Comparison of ENCODE assay signal across 22 mouse cellular contexts in genomic region chr15:5187116-5187515, GRCm38 (mm10). TPM values are rescaled to one million over a fixed set of nuclear protein-coding genes. Genes with fewer than 3 reads are reported as not detected.
DNase-seq lines count a peak whose midpoint lies in the region; ATAC-seq and TF ChIP-seq lines count a peak whose summit lies in the region.
"Had no signal": no experiment of that assay in that cellular context is flagged by ENCODE, and none has a peak within 500 bp of the region (broad histone marks: within the 10 kb centered on the region; RNA-seq: fewer than 3 reads in every experiment).

No protein-coding gene starts in this region.

- peaks cover 26% of the 10 kb centered on the region for H3K4me1 ChIP-seq in hindbrain, embryonic 15.5 days (replicated peaks)
- H3K4me1 ChIP-seq in hindbrain, embryonic 11.5 days (replicated peaks; ENCODE audit: control insufficient read depth, insufficient read depth, low read length) = no peaks in the 10 kb centered on the region

- no peaks in the 10 kb centered on the region for H3K27me3 ChIP-seq in hindbrain, embryonic 15.5 days
- H3K27me3 ChIP-seq in hindbrain, embryonic 11.5 days (ENCODE audit: control insufficient read depth, insufficient read depth, low read length) = no peaks in the 10 kb centered on the region
- no peaks in the 10 kb centered on the region for H3K27me3 ChIP-seq in myocyte (ENCODE audit: control insufficient read depth, insufficient read depth, insufficient read length)
- H3K27me3 ChIP-seq: forebrain, embryonic 13.5 days; heart, embryonic 15.5 days had no signal

- peaks cover 8% of the 10 kb centered on the region for H3K36me3 ChIP-seq in hindbrain, embryonic 15.5 days
- H3K36me3 ChIP-seq in hindbrain, embryonic 11.5 days (ENCODE audit: control insufficient read depth, insufficient read depth, low read length) = no peaks in the 10 kb centered on the region
- H3K36me3 ChIP-seq in myocyte (ENCODE audit: control insufficient read depth, insufficient read depth) = peaks cover 17% of the 10 kb centered on the region

- H3K79me2 ChIP-seq in myocyte (ENCODE audit: control insufficient read depth, insufficient read depth) = peaks cover 25% of the 10 kb centered on the region

- WGBS in hindbrain, embryonic 15.5 days = 65% methylated on average over 4 of the region's 4 CpGs
- WGBS in hindbrain, embryonic 11.5 days = 70% methylated on average over 3 of the region's 4 CpGs

- no peak for DNase-seq in hindbrain, embryonic 11.5 days (ENCODE audit: low spot score)
- DNase-seq in 416B (ENCODE audit: low read depth) (peak; percentile 44), MN1 (ENCODE audit: low spot score) (no peak)
- peak; percentile 34 for DNase-seq in CD4-positive helper T cell, adult 2 months (ENCODE audit: low read depth, low spot score)
- DNase-seq in left cerebral cortex, adult 18-20 months (ENCODE audit: low spot score in 2 of 2) = no peak
- DNase-seq: adrenal gland, postnatal 14 days; B cell, adult 2 months; cerebellum, adult 18-20 months; cerebellum, adult 9-11 months; cerebellum, postnatal 36 days; gastrocnemius, postnatal 10 days; heart, adult 2 months; heart, postnatal 14 days had no signal

- no peak overlapping the region for H3K9ac ChIP-seq in hindbrain, embryonic 15.5 days
- H3K9ac ChIP-seq in hindbrain, embryonic 11.5 days (ENCODE audit: low read depth, low read length) = no peak overlapping the region
- H3K9ac ChIP-seq: heart, embryonic 15.5 days had no signal

- no peak for ATAC-seq in hindbrain, embryonic 15.5 days (ENCODE audit: low FRiP score, low read depth)
- no peak for ATAC-seq in hindbrain, embryonic 11.5 days (ENCODE audit: low FRiP score)
- ATAC-seq: forebrain, embryonic 13.5 days; inflammation-experienced regulatory T-cells, adult 6 months; intestine, postnatal 0 days had no signal

- H3K4me2 ChIP-seq in hindbrain, embryonic 15.5 days = peak overlapping the region; percentile 81; the same call in 1 of the 2 replicates
- no peak overlapping the region for H3K4me2 ChIP-seq in hindbrain, embryonic 11.5 days (replicated peaks; ENCODE audit: low read depth, low read length)
- H3K4me2 ChIP-seq in myocyte (ENCODE audit: low read depth) = peak overlapping the region; percentile 87

- no peak overlapping the region for H3K4me3 ChIP-seq in hindbrain, embryonic 15.5 days
- H3K4me3 ChIP-seq in hindbrain, embryonic 11.5 days (ENCODE audit: low read depth, low read length) = no peak overlapping the region
- peak overlapping the region; percentile 56 for H3K4me3 ChIP-seq in myocyte

- H3K27ac ChIP-seq in hindbrain, embryonic 15.5 days (replicated peaks) = no peak overlapping the region
- no peak overlapping the region for H3K27ac ChIP-seq in hindbrain, embryonic 11.5 days (ENCODE audit: low read depth, low read length)
- H3K27ac ChIP-seq: embryonic facial prominence, embryonic 10.5 days; forebrain, embryonic 13.5 days; heart, embryonic 15.5 days; hindbrain, embryonic 14.5 days had no signal

- H3ac ChIP-seq in myocyte (ENCODE audit: control insufficient read depth, insufficient read length) = no peak overlapping the region

- no peaks in the 10 kb centered on the region for H3K9me3 ChIP-seq in hindbrain, embryonic 15.5 days
- no peaks in the 10 kb centered on the region for H3K9me3 ChIP-seq in hindbrain, embryonic 11.5 days (ENCODE audit: control insufficient read depth, low read length)
- H3K9me3 ChIP-seq: embryonic facial prominence, embryonic 10.5 days; forebrain, embryonic 13.5 days; G1E; heart, embryonic 15.5 days had no signal

- TF ChIP-seq POLR2A in myocyte (IDR thresholded peaks at IDR 0.05; ENCODE audit: insufficient read length, low read depth) = no peak

TF ChIP-seq in myocyte, 11 proteins besides CTCF, POLR2A, EP300 and RAD21:
- TF ChIP-seq E2F4 (IDR thresholded peaks at IDR 0.05; ENCODE audit: insufficient read depth) (no peak), CEBPB (IDR thresholded peaks at IDR 0.05; ENCODE audit: insufficient read depth, poor library complexity, severe bottlenecking) (no peak), SRF (IDR thresholded peaks at IDR 0.05; ENCODE audit: control insufficient read depth, insufficient read length, low read depth) (no peak), MYOG (IDR thresholded peaks at IDR 0.05; ENCODE audit: control insufficient read depth in 1 of 3, insufficient read depth in 1 of 3, insufficient read length in 2 of 3, low read depth in 2 of 3) (no peak), USF1 (IDR thresholded peaks at IDR 0.05; ENCODE audit: low read depth) (no peak)
TF ChIP-seq in myocyte: peak in this region for 0.

RNA-seq across cellular contexts. Expression of gene Ttc33, which starts 1.8 kb away (rescaled TPM):
- 50.4 and 53.0 TPM in 2 replicates for polyA plus RNA-seq in hindbrain, embryonic 15.5 days (2015; fragmentation: Nextera tagmentation; extraction: Ambion mirVana)
- polyA plus RNA-seq in hindbrain, embryonic 11.5 days (2014; fragmentation: Nextera tagmentation; extraction: Ambion mirVana) = 50.6 and 52.1 TPM in 2 replicates
- 17.8 TPM for polyA plus RNA-seq in myocyte (2012; fragmentation: generic; extraction: Trizol)
- 10 to 100 TPM; 88.2 to 88.4 TPM for total RNA-seq in left cerebral cortex, adult 18-20 months (2021)

RNA-seq across cellular contexts. Expression of gene Prkaa1, which starts 43.5 kb away (rescaled TPM):
- 13.7 and 14.1 TPM in 2 replicates for polyA plus RNA-seq in hindbrain, embryonic 15.5 days (2015; fragmentation: Nextera tagmentation; extraction: Ambion mirVana)
- polyA plus RNA-seq in hindbrain, embryonic 11.5 days (2014; fragmentation: Nextera tagmentation; extraction: Ambion mirVana) = 19.8 and 20.6 TPM in 2 replicates
- 14.9 TPM for polyA plus RNA-seq in myocyte (2012; fragmentation: generic; extraction: Trizol)
- 10 to 100 TPM; 20.7 to 21.8 TPM for total RNA-seq in left cerebral cortex, adult 18-20 months (2021)

RNA-seq across cellular contexts. Expression of gene Ptger4, which starts 56.9 kb away (rescaled TPM):
- polyA plus RNA-seq in hindbrain, embryonic 15.5 days (2015; fragmentation: Nextera tagmentation; extraction: Ambion mirVana) = 2.6 and 3.1 TPM in 2 replicates
- 0.97 and 1.0 TPM in 2 replicates for polyA plus RNA-seq in hindbrain, embryonic 11.5 days (2014; fragmentation: Nextera tagmentation; extraction: Ambion mirVana)
- 0.95 TPM for polyA plus RNA-seq in myocyte (2012; fragmentation: generic; extraction: Trizol)
- under 1 TPM; 0.63 to 0.87 TPM for total RNA-seq in left cerebral cortex, adult 18-20 months (2021)

Comparison
In these comparisons a context has a peak if more than half of its experiments do, and no peak if none do; other contexts are left out.
1. DNase-seq: peak in 416B (single experiment) and CD4-positive helper T cell, adult 2 months (single experiment); none in hindbrain, embryonic 11.5 days (single experiment), left cerebral cortex, adult 18-20 months (0 of 2) and MN1 (single experiment).